Mouse (Mus musculus) brain, embryonic 14.5 days (tissue): ENCODE measurements around the gene Trim32.

ENCODE experiments used
- CTCF ChIP-seq: fragments of 200-500 bp; IDR thresholded peaks from 2 replicates; pipeline ENCODE4 v1.5.1; 2012; ENCODE audit warnings: inconsistent platforms, mild to moderate bottlenecking, moderate library complexity, borderline replicate concordance; ENCODE audit not compliant: insufficient read depth, insufficient read length; ENCODE audit errors: extremely low read depth
- POLR2A ChIP-seq: fragments of 200-500 bp; IDR thresholded peaks from 2 replicates; pipeline ENCODE4 v1.6.1; 2012; ENCODE audit warnings: mild to moderate bottlenecking, inconsistent platforms, borderline replicate concordance; ENCODE audit not compliant: poor library complexity, insufficient read depth, insufficient read length, severe bottlenecking; ENCODE audit errors: extremely low read depth

GRCm38 (mm10) chr4:65610896-65611295 is 6.1 kb downstream of the Trim32 start:
- TF ChIP-seq POLR2A, result no peak
- TF ChIP-seq CTCF, result no peak
